Mouse (Mus musculus) liver, postnatal 0 days (tissue): ENCODE data around the gene Syt2.

ENCODE experiments used
- CTCF ChIP-seq: sonication (generic); IDR thresholded peaks from 2 replicates; pipeline ENCODE4 v1.5.1; 2016; ENCODE audit warnings: antibody characterized with exemption, low read depth
- EP300 ChIP-seq: IDR thresholded peaks from 2 replicates; pipeline ENCODE4 v1.6.1; 2016; ENCODE audit warnings: antibody characterized with exemption, low read depth, mild to moderate bottlenecking

DNA sequence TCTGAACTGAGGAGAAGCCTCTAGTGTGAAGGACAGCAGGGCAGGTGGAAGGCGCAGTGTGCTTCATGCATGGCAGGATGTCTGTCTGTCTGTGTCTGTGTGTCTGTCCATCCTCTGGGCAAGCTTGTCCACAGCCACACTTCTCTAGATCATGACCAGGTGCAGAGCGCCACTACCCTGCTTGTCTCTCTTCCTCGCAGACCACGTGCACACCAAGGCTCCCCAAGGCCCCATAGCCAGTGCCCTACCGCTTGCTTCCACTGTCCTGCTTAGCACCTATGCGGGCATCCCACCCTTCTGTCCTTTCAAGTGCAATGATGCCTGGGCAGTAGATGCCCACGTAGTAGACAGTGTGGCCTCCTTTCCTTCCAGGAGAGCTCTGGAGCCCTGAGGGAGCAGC, 80.0 kb downstream of the Syt2 start:
- TF ChIP-seq CTCF: no peak
- no peak for TF ChIP-seq EP300
